Mouse (Mus musculus) layer of hippocampus, adult 9-11 months (tissue): ENCODE data around the gene Zbtb37.
A peak's percentile ranks its signal among the peaks of the same experiment; 100 is the strongest.

ENCODE experiments used
- DNase-seq: peaks from one replicate; pipeline ENCODE4 v3.0.0; 2022

Gene Zbtb37

DNA sequence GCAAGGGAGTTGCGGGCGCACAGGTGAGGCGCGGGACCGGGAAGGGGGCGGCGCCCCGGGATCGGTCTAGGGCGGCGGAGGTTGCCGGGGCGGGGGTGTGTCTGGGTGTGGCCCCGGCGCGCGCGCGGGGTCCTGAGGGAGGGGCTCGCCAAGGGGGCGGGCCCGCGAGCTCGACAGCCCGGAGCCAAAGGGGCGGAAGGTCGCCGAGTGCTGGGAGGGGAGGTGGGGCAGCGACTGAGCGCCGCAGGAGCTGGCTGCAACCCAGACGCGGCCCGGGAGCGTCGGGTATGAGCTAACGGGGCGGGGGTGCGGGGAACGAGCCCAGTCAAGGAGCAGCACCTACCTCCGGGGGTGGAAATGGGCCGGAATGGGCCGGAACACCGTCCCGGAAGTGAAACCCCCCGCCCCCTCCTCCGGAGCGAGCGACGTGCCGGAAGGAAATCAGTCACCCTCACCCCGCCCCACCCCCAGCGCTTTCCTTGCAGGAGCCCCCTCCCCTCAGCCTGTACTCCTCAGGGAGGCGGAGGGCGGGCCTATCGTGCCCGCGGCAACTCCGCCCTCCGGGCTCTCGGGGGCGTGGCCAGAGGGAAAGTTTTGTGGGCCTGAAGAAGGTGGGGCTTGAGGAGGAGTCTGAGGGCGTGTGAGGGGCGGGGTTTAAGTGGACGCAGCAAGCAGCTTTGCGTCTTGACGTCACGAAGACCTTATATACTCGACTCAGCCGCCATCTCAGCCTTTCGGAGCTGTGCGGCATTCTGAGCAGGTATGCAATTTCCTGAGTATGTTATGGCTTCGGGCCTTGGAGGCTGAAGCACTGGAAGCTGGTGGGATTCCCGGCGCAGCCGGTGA is at the start of gene Zbtb37:
Gene Zbtb37 (minus strand): TSS at position 415 of the 846 bp plus-strand sequence.
- DNase-seq, result peak; percentile 99

GRCm38 (mm10) chr1:161077243-161077642 is 42.6 kb upstream of the Zbtb37 start:
- DNase-seq, result no peak

DNA sequence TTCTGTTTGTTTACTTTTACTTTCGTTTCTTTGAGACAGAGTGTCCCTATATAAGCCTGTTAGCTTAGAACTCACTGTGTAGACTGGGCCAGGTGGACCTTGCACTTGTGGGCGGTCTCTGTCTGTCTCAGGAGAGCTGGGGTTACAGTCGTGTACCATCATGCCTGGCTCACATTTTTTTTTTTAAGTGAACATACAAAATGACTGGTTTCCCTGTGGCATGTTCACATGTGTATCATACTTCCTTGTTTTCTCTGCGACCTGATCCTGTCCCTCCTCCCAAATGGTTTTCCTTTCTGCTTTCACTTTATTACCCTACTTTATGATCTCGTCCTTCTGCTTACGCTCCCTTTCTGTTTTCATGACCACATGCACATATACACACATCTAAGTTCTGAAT is 41.6 kb upstream of the Zbtb37 start:
- DNase-seq, result no peak

- no peak for DNase-seq
Observed at GRCm38 (mm10) chr1:161071272-161071620, 36.6 kb upstream of the Zbtb37 start.

- peak; percentile 97 for DNase-seq
Observed at GRCm38 (mm10) chr1:161070352-161071271, 36.0 kb upstream of the Zbtb37 start, which contains the start of the genes Dars2 and Cenpl. Dars2 (minus strand) TSS chr1:161070658. Cenpl (plus strand) TSS chr1:161070713.

DNA sequence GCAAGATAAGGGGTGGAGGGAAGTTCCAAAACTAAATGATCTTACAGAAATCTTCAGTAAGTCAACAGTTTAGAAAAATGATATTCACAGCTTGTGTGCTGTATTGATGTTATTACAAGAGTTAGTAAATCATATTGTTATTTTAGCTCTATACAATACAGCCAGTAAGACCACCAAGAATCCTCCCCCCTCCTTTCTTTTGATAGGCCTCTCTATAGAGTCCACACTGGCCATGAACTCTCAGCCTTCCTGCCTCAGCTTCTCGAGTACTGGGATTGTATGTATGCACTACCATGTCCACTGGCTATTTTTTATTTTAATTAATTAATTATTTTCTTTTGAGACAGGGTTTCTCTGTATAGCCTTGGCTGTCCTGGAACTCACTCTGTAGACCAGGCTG is 28.7 kb upstream of the Zbtb37 start:
- DNase-seq, result no peak

GRCm38 (mm10) chr1:161057164-161057563 is 22.5 kb upstream of the Zbtb37 start:
- no peak for DNase-seq

DNA sequence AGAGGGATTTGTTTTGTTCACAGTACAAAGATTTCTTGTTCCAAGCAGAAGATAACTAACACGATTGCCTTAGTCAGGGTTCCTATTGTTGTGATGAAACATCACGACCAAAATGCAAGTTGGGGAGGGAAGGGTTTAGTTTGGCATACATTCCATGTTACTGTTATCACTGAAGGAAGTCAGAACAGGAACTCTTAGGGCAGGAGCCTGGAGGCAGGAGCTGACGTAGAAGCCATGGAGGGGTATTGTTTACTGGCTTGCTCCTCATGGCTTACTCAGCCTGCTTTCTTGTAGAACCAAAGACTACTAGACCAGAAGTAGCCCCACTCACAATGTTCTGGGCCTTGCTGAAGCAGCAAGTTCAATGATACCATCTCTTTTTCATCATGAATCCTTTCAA is 12.3 kb upstream of the Zbtb37 start:
- no peak for DNase-seq

- DNase-seq, result no peak
Observed at GRCm38 (mm10) chr1:161041261-161042020, 6.8 kb upstream of the Zbtb37 start.

DNA sequence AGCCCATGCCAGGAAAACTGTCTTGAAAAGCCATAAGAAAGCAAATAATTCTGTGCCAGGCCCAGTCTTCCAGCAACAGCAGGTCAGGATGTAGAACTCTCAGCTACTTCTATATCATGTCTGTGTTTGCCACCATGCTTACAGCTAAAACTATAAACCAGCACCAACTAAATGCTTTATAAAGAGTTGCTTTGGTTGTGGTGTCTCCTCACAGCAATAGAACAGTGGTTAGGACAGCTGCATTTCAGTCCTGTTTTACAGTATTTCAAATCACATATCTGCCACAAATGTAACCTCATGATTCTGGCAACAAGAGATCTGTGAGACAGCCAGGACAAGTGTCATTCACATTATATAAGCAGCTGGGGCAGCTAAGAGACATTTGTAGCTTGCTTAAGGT is 6.2 kb upstream of the Zbtb37 start:
- no peak for DNase-seq

- DNase-seq, result no peak
Observed at GRCm38 (mm10) chr1:161040426-161040770, 5.7 kb upstream of the Zbtb37 start.

GRCm38 (mm10) chr1:161039741-161040425 is 5.2 kb upstream of the Zbtb37 start:
- no peak for DNase-seq

GRCm38 (mm10) chr1:161038968-161039721 is 4.5 kb upstream of the Zbtb37 start:
- no peak for DNase-seq

GRCm38 (mm10) chr1:161038004-161038403 is 3.4 kb upstream of the Zbtb37 start:
- DNase-seq, result no peak

DNA sequence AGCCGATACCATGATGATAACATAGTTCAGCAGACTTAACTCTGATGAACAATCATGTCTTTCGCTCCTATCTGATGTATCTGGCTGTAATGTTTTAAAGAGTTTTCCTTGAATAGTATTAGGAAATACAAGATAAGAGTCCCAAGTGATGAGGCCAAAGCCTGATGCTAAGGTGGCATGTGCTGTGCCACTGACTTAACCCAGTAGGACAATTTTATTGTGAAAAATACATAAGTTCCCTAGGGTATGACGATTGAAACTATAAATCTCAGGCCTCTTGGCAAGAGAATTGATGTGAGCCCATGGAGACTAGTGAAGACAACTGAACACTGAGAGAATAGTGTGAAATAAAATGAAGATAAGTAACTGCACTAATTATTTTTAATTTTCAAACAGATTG is 3.0 kb upstream of the Zbtb37 start:
- no peak for DNase-seq

DNA sequence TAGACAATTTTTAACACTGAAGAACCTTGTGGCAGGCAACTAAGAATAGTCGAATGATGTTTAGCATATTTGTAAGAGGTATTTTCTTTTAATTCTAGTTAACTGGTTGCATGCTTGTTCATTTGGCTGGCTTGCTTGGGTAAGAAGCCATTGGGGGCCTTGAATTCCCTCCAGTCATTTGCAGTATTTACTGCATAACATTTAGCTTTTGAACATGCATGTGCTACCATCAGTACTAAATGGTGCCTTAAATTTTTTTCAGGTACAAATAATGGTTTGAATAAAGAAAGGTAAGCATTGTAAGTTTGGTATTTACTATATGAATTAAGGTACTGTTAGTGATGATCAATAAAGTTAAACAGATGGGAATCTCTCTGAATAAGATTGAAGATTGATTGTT is 2.4 kb upstream of the Zbtb37 start:
- no peak for DNase-seq

DNA sequence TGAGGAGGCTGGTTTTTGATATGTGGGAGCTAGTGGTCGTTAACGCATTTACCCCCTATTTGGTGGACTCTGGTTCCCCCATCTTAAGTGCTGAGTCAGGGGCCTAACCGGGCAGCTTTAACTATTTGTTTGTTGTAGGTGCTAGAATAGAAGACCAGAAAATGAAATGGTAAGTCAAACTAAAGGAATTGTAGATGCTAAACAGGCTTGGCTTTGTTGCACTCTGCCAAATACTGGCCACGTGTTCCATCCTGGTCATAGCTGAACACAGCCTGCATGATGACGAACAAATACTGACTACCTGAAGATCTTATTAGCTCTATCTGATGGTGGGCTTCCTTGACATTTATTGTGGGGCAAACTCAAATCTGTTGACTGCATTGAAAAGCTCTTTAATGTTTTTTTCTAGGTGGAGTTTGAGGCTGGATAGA is 1.8 kb upstream of the Zbtb37 start:
- no peak for DNase-seq

DNA sequence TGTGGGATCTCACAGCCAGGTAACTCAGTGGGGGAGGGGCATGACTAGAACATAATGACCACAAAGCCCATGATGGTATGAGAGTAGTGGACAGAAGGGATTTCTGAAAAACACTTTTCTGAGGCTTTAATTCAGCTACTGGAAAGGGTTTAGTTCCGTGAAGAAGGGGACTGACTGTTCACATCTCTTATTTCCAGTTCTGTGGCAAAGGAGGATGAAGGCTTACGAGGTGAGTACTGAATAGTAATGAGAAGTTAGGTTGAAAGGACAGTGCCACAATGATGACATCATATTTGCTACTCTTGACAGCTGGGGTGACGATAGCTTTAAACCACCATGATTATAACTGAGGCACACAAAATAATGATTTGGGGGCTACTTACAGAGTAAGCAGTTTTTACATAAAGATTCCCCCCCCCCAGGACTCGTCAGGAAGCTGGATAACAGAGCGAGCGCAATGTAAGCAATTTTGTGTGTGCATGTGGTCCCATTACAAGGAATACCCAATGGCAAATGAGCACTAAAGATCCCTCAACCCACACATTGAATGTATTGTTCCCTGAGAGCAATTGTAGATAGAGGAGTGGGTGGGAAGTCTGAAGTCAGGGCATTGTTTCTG is 1.2 kb upstream of the Zbtb37 start:
- no peak for DNase-seq

DNA sequence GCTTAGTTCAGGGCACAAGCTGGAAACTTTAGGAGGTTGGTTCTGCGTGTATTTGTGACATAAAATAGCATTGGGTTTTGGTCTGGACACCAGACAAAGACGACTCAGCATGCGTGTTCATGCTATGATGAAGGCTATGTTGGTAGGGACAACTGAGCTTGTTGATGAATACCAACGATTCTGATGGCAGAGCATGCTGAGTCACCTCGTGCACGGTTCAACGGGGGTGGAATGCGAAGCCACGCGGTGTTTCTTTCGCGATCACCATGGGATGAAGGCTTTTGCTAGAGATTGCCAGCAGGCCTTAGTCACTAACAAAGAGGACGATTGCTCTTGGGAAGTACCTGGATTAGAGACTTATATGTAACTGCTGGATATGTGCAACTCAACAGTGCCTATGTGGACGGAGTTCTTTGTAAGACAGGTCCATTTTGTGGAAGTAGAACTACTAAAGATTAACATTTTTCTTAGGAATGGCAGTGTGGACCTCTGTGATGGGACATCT is 684 bp upstream of the Zbtb37 start:
- DNase-seq, result peak; percentile 33

DNA sequence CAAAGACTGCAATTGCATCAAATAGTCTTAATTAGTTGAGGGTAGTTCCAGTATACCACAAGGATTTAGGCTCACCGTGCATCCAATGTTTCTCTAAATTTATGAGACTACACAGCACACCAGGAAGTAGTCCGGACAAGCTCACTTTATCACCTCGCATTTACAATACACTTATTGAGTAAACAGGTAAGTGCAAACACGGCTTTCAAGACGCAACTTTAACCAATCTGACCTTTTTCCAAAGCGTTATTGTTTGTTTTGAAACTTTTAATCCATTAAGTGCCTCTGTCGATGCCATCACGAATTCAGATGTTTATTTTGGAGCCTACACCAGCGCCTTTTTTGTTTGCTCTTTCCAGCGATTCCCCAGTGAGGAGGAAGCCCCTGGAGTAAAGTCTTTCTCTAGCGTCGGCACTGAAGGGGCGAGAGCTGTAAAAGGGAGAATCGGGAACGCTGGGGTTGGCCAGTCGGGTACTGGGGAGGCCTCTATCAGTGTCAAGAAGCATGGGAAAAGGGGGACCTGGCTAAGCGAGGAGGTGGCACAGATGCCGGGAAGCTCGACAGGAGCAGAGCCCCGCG is 704 bp downstream of the Zbtb37 start:
- DNase-seq, result no peak

DNA sequence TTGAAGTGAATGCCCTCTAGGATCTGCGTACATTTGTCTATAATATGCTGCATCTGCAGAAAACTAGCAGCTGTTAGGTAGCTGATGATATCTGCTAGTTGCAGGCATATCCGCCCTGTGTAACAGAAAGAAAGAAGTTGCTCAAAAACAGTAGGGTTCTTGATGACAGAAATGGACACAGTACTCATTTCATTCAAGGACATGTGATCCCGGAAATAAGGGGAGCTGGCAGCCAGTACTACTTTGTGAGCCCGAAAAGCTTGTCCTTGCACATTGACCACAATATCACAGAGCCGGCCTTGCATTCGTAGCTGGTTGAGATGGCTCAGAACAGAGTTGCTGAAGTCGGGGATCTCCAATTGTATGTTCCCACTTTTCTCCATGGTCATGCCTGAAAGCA is 2.3 kb downstream of the Zbtb37 start:
- no peak for DNase-seq
